Mouse (Mus musculus) ES-Bruce4 (cell line): ENCODE data around the gene Map1a.

Source experiments
- CTCF ChIP-seq: IDR thresholded peaks from one replicate; pipeline ENCODE4 v1.8.1; 2011; ENCODE audit warnings: low read depth, low read length
- POLR2A ChIP-seq: IDR thresholded peaks from one replicate; pipeline ENCODE4 v1.8.1; 2011; ENCODE audit warnings: low read length; ENCODE audit not compliant: insufficient read depth

DNA sequence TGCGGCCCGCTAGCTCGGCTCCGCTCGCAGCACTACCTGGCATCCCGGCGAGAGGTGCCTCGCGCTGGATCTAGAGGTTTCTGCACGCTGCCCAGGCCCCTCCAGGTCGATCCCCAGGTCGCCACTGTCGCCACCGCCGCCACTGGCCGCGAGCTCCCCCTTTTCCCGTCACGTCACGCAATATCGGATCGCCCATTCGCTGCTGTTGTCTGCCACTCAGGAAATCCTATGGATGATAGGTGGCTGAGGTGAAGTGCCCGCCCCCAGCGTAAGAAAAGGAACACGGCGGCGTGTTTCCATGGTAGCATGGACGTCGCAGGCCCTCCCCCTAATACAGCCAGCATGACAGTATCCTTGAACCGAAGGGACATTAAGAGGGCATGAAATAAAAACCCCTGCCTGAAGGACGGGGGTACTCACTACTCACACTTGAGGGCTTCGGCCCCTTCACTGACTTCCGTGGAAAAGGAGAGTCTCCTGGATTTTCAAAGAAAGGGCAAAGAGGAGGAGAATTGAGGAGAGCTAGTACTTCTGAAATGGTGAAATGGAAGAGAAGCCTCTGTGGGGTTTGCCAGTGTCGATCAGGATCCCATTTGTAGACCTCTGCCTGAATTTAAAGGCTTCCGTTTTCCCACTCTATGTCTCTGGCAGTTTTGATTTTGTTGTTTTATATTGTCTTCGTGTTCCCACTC lies 18.0 kb upstream of the Map1a start, which contains the start of gene Trp53bp1:
- no peak for TF ChIP-seq CTCF
- TF ChIP-seq POLR2A, result no peak
